Mouse (Mus musculus) right cerebral cortex, postnatal 25 days (tissue): ENCODE results near the gene 2010111I01Rik.
"Not testable (repeated sequence)": the region's sequence is repeated elsewhere in the genome, so short reads cannot be mapped to it uniquely, and the experiment has no call there.

Source experiments
- DNase-seq: peaks from one replicate; pipeline ENCODE4 v3.0.0; 2022

Gene 2010111I01Rik

DNA sequence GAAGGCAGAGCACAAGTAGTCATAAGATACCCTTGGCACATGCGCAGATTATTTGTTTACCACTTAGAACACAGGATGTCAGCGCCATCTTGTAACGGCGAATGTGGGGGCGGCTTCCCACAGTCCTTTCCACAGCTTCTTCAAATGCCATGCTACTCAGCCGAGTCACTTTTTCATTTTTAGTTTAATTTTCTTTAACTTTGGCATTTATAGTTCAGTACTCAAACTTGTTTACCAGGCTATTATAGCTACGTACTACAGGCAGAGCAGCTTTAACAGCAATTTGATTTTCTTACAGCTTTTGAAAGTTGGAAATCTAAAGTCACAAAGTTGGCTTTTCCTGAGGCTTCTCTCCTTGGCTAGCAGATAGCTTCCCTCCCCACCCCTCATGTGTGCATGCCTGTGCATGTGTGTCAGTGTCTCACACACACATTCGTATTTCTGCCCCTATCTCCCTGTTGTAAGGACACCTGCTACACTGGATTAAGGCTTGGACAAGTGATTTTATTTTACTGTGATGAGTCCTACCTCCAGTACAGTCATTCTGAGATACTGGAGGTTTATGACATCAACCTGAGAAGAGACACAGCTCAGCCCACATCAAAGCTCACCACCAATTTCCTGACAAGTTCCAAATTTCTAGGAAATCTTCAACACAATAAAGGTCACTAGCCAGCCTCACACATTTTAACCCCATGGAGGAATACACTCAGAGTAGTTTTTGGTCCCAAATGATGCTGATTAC, 258.5 kb downstream of the 2010111I01Rik start:
- DNase-seq: no peak

DNA sequence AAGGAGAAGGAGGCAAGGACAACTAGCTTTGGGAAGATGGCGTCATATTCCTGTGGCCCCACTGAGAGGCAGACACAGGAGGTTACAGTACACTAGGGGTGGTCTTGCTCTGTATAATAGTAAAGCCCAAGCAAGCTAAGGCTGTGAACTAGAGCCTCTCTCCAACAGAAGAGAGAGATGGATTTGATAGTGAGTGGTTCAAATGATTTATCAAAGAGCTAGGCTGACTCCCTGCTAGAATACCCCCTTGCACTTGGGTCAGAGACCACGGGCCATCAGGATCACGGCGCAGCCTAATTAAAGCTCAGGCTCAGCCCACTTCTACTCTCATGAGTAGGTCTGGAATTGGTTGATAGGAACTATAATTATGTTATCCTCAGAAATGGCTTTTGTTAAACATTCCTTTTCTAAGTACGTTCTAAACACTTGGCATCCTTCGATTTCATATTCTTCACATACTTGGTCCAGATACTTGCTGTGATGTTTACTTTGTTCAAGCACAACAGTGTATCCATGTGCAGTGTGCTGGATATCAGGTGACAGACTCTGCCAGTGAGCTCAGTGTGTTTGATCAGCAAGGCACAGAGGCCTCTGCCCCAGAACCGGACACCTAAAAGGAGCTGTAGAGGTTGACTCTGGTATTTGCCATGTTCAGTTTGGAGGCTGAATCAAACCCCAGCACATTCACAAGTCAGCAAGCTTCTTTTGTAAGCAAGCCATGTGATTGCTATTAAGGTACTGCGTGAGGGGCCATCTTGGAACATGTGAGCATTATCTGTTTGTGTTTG, 261.3 kb downstream of the 2010111I01Rik start:
- DNase-seq: no peak

- no peak for DNase-seq
Observed at GRCm38 (mm10) chr13:63227785-63228184, 263.1 kb downstream of the 2010111I01Rik start.

DNA sequence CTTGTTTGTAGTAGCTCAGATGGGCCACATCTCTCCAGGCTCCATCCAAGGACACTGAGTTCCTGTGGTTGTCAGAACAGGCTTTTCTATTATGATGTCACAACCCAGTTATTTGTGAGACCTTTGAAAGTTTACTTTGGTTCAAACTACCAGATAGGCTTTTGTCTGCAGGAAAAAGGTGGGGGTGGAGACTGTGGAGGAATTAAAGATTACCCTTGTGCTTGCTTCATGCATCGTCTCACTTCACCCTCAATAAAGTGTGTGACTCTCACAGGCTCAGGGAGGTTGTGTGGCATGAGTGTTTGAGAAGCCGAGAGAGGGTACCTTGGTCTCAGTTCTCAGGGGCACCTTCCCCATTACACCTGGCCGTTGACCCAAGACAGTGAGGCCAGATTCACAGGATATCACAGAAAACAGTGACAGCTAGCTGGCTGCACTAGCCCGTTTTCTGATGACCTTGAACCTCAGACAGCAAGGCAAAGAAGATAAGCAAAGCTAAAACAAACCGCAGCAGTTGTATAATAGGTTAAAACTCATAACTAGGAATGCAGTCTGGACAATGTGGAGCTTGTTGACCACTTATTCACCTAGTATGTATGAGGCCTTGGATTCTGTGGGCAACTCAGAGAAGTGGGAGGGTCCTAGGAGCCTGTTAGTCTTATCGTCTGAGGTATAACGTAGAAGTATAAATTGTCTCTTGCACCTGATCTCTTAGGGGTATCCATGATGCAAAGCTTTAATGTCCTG, 266.4 kb downstream of the 2010111I01Rik start:
- DNase-seq: no peak

- DNase-seq: no peak
Observed at GRCm38 (mm10) chr13:63231702-63232070, 267.0 kb downstream of the 2010111I01Rik start.

DNA sequence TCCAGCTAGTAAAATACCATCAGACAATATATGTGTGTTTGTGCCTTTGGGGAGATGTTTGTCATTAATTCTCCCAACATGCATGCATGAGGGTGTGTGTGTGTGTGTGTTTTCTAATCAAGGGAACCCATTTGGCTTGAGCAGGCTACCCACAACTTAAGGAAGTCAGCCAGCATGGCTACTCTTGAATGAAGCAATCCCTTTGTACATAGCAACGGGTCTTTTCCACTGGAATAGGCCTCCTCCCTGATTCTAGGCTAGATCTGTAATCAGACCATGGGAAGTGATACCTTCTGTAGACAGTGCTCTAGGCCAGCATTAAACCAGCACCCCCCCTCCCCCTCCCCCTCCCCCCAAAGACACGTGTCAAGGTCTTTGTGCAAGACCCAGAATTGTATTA, 267.9 kb downstream of the 2010111I01Rik start:
- DNase-seq: no peak

GRCm38 (mm10) chr13:63234520-63234919, 269.8 kb downstream of the 2010111I01Rik start:
- DNase-seq: not testable (repeated sequence)

DNA sequence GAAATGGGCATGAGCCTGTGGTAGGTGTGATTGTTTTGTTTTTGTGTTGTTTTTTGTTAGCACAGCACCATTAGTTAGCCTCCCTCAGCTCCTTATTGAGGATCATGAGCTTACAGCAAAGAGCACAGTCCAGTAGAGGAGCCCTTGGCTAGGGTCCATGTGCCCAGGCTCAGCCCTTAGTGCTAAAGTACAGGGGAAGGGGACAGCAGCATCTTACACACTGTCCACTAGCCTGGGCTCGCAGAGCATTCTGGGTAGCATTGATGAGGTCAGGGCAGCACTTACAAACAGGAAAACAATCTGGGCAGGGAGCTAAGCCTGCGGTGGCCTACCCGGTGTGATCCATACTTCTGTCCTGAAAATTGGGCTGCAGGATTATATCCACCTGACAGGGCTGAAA, 270.9 kb downstream of the 2010111I01Rik start:
- DNase-seq: no peak

DNA sequence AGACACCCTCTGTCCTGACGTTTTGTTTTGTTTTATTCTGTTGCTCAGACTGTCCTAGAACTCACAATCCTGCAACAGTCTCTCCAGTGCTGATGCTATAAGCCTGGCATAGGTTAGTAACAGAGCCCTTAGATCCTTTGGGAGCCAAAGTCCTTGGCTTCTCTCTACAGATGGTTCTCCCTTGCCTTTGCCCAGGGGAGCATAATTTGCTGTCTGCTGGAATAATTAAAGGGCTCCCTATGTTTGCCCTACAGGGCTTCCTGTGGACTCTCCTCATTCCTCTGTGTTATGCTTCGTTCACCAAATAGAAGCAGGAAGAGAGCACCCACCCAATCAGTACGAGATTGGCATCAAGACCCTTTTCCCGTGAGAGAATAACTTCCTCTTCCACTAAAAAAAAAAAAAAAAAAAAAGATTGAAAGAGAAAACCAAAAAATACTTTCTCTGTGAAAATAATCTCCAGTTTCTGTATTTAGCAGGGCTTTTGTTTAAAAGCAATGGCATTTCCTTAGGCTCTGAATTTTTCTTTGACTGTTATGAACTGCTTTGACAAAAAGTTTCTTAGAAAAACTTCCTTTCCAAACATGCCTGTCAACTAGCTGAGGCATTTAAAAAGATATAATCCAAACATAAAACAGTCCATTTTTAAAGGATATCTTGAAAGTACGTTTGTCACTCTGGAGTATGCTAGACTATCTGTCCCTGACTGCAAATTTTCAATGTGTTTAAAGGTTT, 271.6 kb downstream of the 2010111I01Rik start:
- no peak for DNase-seq

DNA sequence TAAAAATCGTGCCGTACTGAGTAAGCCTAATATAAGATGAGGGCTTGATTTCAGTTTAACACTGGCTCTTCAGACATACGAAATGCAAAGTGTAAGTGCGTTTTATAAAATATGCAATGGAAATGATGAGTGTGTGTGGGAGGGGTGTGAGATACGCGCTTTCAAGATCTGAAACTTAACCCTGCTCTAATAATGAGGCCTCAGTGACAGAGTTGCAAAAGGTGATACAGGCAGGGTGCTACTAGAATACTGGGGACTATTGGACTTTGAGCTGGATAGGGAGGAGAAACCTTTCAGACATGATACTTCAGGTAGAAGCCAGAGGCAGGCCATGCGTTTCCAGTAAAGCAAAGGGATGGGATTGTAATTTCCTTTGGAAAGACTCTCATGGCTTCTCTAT, 273.4 kb downstream of the 2010111I01Rik start:
- no peak for DNase-seq

- no peak for DNase-seq
Observed at GRCm38 (mm10) chr13:63239301-63239804, 274.7 kb downstream of the 2010111I01Rik start.

DNA sequence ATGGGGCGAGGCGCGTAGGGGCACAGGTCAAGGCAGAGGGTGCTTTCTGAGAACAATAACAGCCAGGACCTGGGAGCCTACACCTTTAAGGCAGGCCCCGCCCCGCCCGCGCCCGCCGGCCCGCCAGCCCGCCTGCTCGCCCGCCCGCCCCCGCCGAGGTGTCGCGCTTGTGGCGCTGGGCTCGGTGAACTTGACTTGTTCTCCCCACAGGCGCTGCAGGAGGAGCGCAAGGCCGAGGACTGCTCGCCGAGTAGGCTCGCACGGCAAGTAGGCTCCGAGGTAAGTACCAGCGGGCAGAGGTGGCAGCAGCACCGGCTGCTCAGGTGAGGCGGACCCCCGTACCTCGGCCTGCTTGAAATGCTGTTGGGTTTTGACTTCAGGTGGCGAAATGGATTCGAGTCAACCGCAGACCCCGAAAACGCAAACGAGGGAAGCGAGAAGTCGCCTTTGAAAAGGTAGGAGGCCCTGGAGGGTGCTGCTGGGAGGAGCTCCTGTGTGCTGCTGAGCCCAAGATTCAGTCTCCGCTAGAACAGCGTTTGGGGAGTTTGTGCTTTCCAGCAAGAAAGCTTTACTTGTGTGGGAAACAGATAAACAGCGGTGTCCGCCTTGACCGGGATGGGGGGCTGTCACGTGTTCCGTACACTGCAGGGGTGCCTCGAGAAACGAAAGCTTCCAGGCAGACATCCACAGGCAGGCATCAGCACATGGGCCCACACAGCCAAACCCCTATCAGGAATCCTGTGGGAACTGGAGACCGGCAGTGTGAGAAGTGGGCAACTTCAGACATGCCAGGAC, 275.4 kb downstream of the 2010111I01Rik start:
- peak; percentile 79 for DNase-seq

DNA sequence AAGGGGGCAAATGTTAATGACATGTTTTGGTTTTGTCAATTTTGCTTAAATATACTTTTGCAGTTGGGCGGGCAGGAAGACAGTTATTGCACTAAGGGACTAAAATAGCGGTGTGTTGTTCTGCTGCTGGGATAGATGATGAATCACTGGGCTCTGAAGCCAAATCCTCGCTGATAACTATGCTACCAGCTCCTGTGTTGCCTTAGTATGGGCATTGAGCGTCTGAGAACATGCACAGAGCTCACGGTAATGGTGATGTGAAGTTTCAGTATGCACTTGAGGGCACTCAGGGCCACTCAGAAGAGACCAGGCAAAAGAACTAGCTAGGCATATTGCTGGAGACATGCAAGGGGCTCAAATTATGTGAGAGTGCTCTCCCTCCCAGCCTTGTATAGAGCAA, 276.1 kb downstream of the 2010111I01Rik start:
- no peak for DNase-seq

GRCm38 (mm10) chr13:63241665-63242064, 277.0 kb downstream of the 2010111I01Rik start:
- no peak for DNase-seq

DNA sequence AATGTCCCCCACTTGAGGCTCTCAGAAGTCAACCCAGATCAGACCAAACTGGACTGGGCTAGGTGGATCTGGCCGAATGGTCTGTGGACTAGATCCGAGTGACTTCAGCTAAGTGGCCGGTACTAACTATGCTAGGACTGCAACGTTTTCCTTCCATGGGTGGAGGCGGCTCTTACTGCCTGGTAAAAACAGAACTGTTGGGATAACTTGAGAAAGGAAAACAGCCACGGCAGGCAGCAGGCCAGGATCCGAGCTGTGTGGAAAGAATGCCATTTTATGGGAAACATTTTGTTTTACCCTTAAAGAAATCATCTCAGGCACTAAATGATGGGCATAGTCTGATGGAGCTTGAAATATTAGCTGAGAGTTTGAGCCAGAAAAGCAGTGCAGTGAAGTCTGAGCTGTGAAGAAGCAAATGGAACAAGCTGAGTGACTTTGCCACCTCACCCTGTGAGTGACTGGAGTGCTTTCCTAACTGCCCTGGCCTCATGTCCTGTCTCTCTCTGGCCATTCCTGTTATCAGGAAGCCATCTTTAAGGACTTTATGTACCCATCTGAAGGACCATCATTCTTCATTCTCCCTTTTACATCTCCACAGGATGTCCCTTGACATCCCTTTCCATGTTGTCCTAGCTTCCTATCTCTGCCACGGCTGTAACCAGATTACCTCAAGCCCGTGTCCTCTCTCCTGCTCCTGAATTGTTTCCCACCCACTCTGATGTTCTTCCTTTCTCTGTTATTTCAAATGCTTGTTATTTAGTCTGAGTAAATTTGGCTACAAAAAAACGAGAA, 277.9 kb downstream of the 2010111I01Rik start:
- no peak for DNase-seq

DNA sequence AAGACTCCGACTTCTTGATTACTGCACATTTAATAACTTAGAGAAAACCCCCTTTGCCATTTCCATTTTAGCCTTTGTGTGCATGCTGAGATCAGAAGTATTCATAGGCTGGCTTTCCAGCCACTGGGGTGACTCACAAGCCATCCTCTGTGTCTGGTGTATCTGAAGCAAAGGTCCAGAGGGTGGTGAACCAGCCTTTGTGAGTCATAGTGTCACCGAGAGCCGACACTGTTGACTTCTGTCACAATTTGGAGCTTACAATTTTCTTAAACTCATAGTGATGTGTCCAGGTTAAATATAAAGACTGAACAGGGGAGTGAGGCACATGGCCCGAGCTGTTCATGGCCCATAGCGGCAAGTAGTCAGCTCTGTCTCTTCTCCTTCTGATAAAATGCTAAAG, 278.9 kb downstream of the 2010111I01Rik start:
- no peak for DNase-seq

- no peak for DNase-seq
Observed at GRCm38 (mm10) chr13:63244425-63244824, 279.7 kb downstream of the 2010111I01Rik start.

DNA sequence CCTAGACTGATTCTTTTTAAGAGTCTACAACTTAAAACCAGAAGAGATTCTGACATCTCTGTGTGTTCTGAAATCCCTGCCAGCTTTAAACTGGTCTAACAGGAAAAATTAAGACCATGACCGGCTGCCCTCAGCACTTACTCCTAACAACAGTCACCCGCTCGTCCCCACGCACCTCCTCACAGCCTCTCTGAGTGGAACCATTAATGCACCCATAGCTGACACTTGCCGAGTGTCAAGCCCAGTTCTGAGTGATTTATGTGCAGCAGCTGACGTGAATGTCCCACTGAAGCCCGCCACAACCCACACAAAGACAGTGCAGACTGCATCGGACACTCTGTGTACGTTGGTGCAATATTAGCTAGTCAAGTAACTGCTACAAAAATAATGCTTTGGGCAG, 280.5 kb downstream of the 2010111I01Rik start:
- no peak for DNase-seq

DNA sequence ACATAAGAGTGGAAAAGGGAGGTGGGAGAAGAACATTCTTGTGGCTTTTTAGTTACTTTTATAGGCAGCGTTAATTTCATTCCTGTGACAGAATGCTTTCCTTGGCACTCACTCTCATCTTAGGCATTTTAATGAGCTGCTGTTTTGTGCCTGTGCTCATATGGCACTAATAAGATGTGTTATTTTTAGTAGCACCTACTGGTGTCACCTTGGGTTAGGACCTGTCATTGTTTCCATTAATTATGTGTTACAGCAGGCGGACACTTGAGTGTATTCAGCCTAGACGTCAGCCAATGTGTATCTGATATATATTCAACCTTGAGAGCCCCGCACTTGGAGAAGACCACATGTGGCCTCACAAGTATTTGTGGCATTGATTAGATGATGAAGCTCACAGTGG, 281.1 kb downstream of the 2010111I01Rik start:
- DNase-seq: no peak

DNA sequence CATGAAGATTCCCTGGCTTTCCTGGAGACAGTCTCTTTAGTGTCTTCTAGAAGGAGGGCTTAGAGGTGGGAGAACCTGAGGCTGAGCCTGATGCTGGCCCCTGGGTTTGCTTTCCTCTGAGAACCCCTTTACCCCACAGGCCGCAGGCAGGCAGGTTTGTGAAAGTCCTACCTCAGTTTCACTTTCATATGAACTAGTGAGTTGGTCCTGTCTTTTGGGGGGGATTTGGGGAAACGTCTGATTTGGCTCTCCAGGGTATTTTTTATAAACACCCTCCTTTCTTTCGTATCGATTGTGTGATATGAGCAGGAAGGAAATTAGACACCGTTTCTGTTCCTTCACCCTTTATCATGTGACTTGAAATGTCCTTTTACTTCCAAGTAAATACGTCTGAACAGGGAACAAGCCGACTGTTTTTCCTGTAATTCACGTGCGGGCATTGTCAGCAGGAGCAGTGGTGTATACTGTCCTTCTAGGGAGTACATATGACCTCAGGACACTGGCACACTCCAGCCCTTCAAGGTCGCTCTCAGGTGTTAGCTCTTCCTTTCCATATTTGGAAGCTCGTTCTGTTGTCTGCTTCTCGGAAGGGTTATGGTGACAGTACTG, 281.7 kb downstream of the 2010111I01Rik start:
- DNase-seq: no peak

DNA sequence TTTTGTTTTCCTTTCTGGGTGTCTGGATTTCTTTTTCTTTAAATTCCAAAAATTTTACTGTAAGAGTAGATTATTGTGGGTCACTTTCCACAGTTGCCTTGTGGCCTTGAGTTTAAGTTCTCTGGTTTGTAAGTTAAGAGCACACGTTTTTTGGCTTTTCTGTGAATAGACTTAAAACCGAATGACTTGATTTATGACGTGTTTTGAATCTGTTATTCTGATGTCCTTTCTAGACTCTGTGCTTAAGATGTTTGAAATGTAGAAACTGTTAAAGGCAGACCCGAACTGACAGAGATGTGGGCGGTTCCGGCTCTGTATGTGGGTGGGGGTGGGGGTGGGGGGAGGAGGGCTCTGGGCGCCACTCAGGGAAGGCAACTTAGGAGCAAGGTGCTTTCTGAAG, 282.3 kb downstream of the 2010111I01Rik start:
- DNase-seq: no peak
